Mouse (Mus musculus): Measurements from ENCODE around the gene Cdk17. TPM values are rescaled to one million over a fixed set of nuclear protein-coding genes. Genes with fewer than 3 reads are reported as not detected.
A peak's percentile ranks its signal among the peaks of the same experiment; 100 is the strongest.

The Cdk17 gene
- total RNA-seq, 2 experiments from 2014 or later, result 5.4 to 6.1 TPM

- intact Hi-C loops (cut with DNase I), result loop anchor here (5.0 kb wide), 3 partner anchors 68 to 263 kb away; no protein-coding TSS in a partner anchor
- H3K4me3 ChIP-seq, result no peak overlapping the region
- H3K27ac ChIP-seq, result peak overlapping the region; percentile 38; the same call in 1 of the 2 replicates
- no peak for DNase-seq
- no peak for TF ChIP-seq CTCF (IDR thresholded peaks at IDR 0.05)
These were observed 3.2 kb downstream of the Cdk17 start for GRCm38 (mm10) chr10:93163711-93164488.

GRCm38 (mm10) chr10:93165416-93166381, 5.0 kb downstream of the Cdk17 start:
- Histone ChIP-seq H3K27ac (peak overlapping the region; percentile 74), H3K4me3 (peak overlapping the region; percentile 47)
- TF ChIP-seq CTCF (IDR thresholded peaks at IDR 0.05), result no peak
- intact Hi-C loops (cut with DNase I), result no loop called here
- no peak for DNase-seq

GRCm38 (mm10) chr10:93166382-93166769, 5.7 kb downstream of the Cdk17 start:
- no peak for TF ChIP-seq CTCF (IDR thresholded peaks at IDR 0.05)
- peak; percentile 22 for DNase-seq
- peak overlapping the region; percentile 47 for H3K4me3 ChIP-seq
- peak overlapping the region; percentile 74 for H3K27ac ChIP-seq
- intact Hi-C loops (cut with DNase I), result no loop called here

GRCm38 (mm10) chr10:93167311-93167710, 6.6 kb downstream of the Cdk17 start:
- Histone ChIP-seq H3K27ac (0 out of 2 replicates have a peak overlapping the region, but pooled peaks have one; percentile 49), H3K4me3 (no peak overlapping the region)
- no peak for TF ChIP-seq CTCF (IDR thresholded peaks at IDR 0.05)
- intact Hi-C loops (cut with DNase I), result no loop called here
- no peak for DNase-seq

- intact Hi-C loops (cut with DNase I), result no loop called here
- DNase-seq, result no peak
- Histone ChIP-seq H3K4me3 (no peak overlapping the region), H3K27ac (peak overlapping the region; percentile 9; the same call in 1 of the 2 replicates)
- TF ChIP-seq CTCF (IDR thresholded peaks at IDR 0.05), result no peak
These were observed 7.4 kb downstream of the Cdk17 start for GRCm38 (mm10) chr10:93168067-93168466.

GRCm38 (mm10) chr10:93171182-93171855, 10.6 kb downstream of the Cdk17 start:
- intact Hi-C loops (cut with DNase I), result no loop called here
- no peak for DNase-seq
- Histone ChIP-seq H3K27ac (no peak overlapping the region), H3K4me3 (no peak overlapping the region)
- no peak for TF ChIP-seq CTCF (IDR thresholded peaks at IDR 0.05)

- DNase-seq, result no peak
- peak overlapping the region; percentile 54 for H3K27ac ChIP-seq
- no peak for TF ChIP-seq CTCF (IDR thresholded peaks at IDR 0.05)
- H3K4me3 ChIP-seq, result no peak overlapping the region
- intact Hi-C loops (cut with DNase I), result no loop called here
These were observed 16.8 kb downstream of the Cdk17 start for GRCm38 (mm10) chr10:93177471-93177870.

- Histone ChIP-seq H3K4me3 (no peak overlapping the region), H3K27ac (peak overlapping the region; percentile 54)
- no peak for TF ChIP-seq CTCF (IDR thresholded peaks at IDR 0.05)
- DNase-seq, result no peak
- intact Hi-C loops (cut with DNase I), result no loop called here
These were observed 17.2 kb downstream of the Cdk17 start for GRCm38 (mm10) chr10:93177874-93178273.

- TF ChIP-seq CTCF (IDR thresholded peaks at IDR 0.05), result peak; percentile 17; the same call in 1 of the 2 replicates
- no peak overlapping the region for H3K4me3 ChIP-seq
- intact Hi-C loops (cut with DNase I), result no loop called here
- H3K27ac ChIP-seq, result no peak overlapping the region
- DNase-seq, result no peak
These were observed 18.0 kb downstream of the Cdk17 start for GRCm38 (mm10) chr10:93178662-93179061.

GRCm38 (mm10) chr10:93179669-93180460, 19.2 kb downstream of the Cdk17 start:
- 0 out of 2 replicates have a peak overlapping the region, but pooled peaks have one; percentile 28 for H3K27ac ChIP-seq
- intact Hi-C loops (cut with DNase I), result no loop called here
- TF ChIP-seq CTCF (IDR thresholded peaks at IDR 0.05), result no peak
- H3K4me3 ChIP-seq, result no peak overlapping the region
- DNase-seq, result no peak

GRCm38 (mm10) chr10:93184351-93184976, 23.8 kb downstream of the Cdk17 start:
- Histone ChIP-seq H3K27ac (no peak overlapping the region), H3K4me3 (no peak overlapping the region)
- no peak for DNase-seq
- intact Hi-C loops (cut with DNase I), result no loop called here
- no peak for TF ChIP-seq CTCF (IDR thresholded peaks at IDR 0.05)

Data from gastrocnemius, adult 2 months (tissue).